Mouse (Mus musculus) forebrain, embryonic 14.5 days (tissue): ENCODE results near the gene Dlgap4. TPM values are rescaled to one million over a fixed set of nuclear protein-coding genes. Genes with fewer than 3 reads are reported as not detected.

Experiments used
- ATAC-seq: fragments of 200-750 bp; cut with Nextera tagmentation; 2 replicates; pipeline ENCODE4 v1.8.0; 2017; ENCODE audit warnings: mild to moderate bottlenecking, moderate library complexity
- DNase-seq: peaks from one replicate; pipeline ENCODE4 v3.0.0-alpha.2; 2015; ENCODE audit warnings: low spot score
- H3K27ac ChIP-seq: fragments of 300-500 bp; sonication (generic); 2 replicates; pipeline ENCODE4 v1.5.1; 2014; ENCODE audit warnings: low read depth, mild to moderate bottlenecking, control low read depth, low read length, moderate library complexity
- H3K27me3 ChIP-seq: fragments of 300-500 bp; sonication (generic); replicated peaks from 2 replicates; pipeline ENCODE4 v1.6.1; 2014; ENCODE audit warnings: low read length, control low read depth, mixed read lengths; ENCODE audit not compliant: control insufficient read depth, insufficient read depth
- H3K36me3 ChIP-seq: fragments of 300-500 bp; sonication (generic); 2 replicates; pipeline ENCODE4 v1.6.1; 2014; ENCODE audit warnings: low read length, control low read depth; ENCODE audit not compliant: control insufficient read depth, insufficient read depth
- H3K4me1 ChIP-seq: fragments of 300-500 bp; sonication (generic); 2 replicates; pipeline ENCODE4 v1.6.1; 2014; ENCODE audit warnings: antibody characterized with exemption, low read length, control low read depth; ENCODE audit not compliant: control insufficient read depth, insufficient read depth
- H3K4me2 ChIP-seq: fragments of 300-500 bp; sonication (generic); 2 replicates; pipeline ENCODE4 v1.6.1; 2014; ENCODE audit warnings: mild to moderate bottlenecking, control low read depth, low read length
- H3K4me3 ChIP-seq: fragments of 300-500 bp; sonication (generic); 2 replicates; pipeline ENCODE4 v1.5.1; 2014; ENCODE audit warnings: low read depth, low read length, control low read depth
- H3K9ac ChIP-seq: fragments of 300-500 bp; sonication (generic); 2 replicates; pipeline ENCODE4 v1.6.1; 2014; ENCODE audit warnings: mild to moderate bottlenecking, low read length, control low read depth, moderate library complexity
- H3K9me3 ChIP-seq: fragments of 300-500 bp; sonication (generic); replicated peaks from 2 replicates; pipeline ENCODE4 v1.6.1; 2016; ENCODE audit warnings: low read length, control low read depth, mixed read lengths; ENCODE audit not compliant: control insufficient read depth
- WGBS: fragments of 180-500 bp; shearing (Covaris S2); extraction: QIAGEN DNeasy Blood & Tissue Kit; methylation state at CpG from one replicate; pipeline ENCODE4 v1.1.7; 2014; 5-methylcytosine and 5-hydroxymethylcytosine counted together
- polyA plus RNA-seq: library from polyadenylated mRNA; unstranded; fragments of >200 nt; fragmentation: Nextera tagmentation; extraction: Ambion mirVana; gene quantifications from 2 replicates; pipeline ENCODE4 v1.2.1, GENCODE M21; 2014

Dlgap4 gene
- polyA plus RNA-seq, 1 experiment from 2014 or later = 307 TPM

DNA sequence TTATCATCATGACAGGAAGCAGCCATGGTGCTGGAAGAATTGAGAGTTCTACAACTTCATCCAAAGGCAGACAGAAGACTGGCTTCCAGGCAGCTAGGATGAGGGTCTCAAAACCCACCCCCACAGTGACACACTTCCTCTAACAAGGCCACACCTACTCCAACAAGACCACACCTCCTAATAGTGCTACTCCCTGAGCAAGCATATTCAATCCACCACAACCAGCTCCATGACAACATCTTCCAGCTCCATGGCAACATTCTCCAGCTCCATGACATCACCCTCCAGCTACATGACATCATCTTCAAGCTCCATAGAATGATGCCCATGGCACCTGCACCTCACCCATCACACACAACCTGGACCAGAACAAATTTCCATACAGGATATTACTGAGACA is 160.0 kb downstream of the Dlgap4 start:
- ATAC-seq = no peak
- DNase-seq = no peak
- H3K9ac ChIP-seq = no peak overlapping the region

DNA sequence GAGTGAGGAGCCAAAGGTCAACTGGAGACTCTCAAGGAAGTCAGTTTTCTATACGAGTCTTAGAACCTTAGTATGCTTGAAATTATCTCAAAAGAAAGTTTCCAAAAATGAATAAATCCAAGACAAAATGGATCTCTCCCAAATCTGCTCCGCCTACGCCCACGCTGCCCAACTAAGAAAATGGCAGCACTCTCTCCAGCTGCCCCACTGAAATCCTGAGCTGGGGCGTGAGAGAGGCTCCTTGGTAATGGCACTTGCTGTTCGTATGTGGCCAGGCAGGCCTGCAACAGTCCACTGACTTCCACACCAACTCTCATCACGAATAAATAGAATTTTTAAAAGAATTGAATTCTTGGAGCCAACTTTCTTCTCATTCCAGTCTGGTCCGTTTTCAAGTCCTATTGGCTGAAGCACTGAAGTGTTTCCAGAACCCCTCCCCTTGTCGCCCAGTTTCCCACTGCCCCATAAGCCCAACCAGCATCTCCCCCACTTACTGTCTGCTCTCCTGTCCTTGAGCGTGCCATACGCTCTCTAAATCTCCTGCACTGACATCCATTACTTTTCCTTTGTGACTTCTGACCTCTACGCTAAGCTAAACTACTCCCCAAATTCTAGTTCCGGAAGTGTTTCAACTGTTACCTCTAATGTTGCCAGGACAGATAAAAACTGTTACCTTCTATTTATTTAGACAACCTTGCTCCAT is 160.7 kb downstream of the Dlgap4 start:
- H3K4me1 ChIP-seq = peaks cover 13% of the 10 kb centered on the region
- no peak for ATAC-seq
- H3K27ac ChIP-seq = no peak overlapping the region; the same call in 1 of the 2 replicates
- H3K27me3 ChIP-seq = no peaks in the 10 kb centered on the region
- 78% methylated on average over 13 of the region's 13 CpGs for WGBS
- H3K4me2 ChIP-seq = peak overlapping the region; percentile 60
- H3K4me3 ChIP-seq = no peak overlapping the region
- no peaks in the 10 kb centered on the region for H3K9me3 ChIP-seq
- H3K9ac ChIP-seq = peak overlapping the region; percentile 52; the same call in 1 of the 2 replicates
- DNase-seq = no peak
- no peaks in the 10 kb centered on the region for H3K36me3 ChIP-seq

More for the DNA sequence above, 160.0 kb downstream of the Dlgap4 start:
- Histone ChIP-seq H3K4me1 (peaks cover 13% of the 10 kb centered on the region), H3K4me2 (no peak overlapping the region), H3K27ac (no peak overlapping the region), H3K27me3 (no peaks in the 10 kb centered on the region), H3K9me3 (no peaks in the 10 kb centered on the region), H3K36me3 (no peaks in the 10 kb centered on the region), H3K4me3 (no peak overlapping the region)

DNA sequence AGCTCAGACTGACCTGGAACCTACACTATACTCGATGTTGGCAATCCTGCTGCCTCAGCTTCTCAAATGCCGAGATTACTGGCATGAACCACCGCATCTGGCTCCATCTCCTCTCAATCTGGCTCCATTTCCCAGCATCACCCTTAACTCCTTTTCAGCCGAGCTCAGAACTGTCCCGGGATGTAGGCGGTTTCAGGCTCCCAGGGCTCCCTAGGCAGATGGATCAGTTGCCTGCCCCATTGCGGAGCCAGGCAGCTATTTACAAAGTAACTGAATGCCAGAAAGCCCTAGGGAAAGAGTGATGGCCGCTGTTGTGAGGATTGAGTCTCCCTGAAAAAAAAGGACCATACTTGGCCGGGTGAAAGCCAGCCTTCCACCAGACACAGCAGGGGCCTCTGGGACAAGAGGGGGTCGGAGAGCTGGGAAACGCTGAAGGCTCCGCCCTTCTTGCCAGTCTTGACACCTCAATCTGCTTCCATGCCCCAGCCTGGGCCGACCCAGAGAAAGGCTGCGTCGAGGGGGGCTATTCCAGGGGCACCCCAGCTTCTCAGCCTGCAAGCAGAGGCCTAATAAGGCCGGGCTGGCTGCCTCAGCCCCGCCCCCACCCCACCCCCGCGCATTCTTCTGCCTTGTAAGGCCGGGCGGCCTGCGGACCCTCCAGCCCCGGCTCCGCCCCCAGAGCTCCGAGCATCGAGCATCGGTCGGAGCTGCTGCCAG is 161.4 kb downstream of the Dlgap4 start, which contains the start of gene Myl9:
Gene Myl9, plus strand, starts transcription at position 683 of the 717 bp plus-strand sequence.
- Histone ChIP-seq H3K36me3 (no peaks in the 10 kb centered on the region), H3K27ac (no peak within 1 kb of the TSS; the same call in 1 of the 2 replicates), H3K27me3 (no peaks in the 10 kb centered on the region), H3K9ac (peak within 1 kb of the TSS; percentile 52), H3K4me3 (peak within 1 kb of the TSS; percentile 26), H3K4me2 (peak within 1 kb of the TSS; percentile 60), H3K9me3 (no peaks in the 10 kb centered on the region), H3K4me1 (peaks cover 13% of the 10 kb centered on the region)
- peak; percentile 76 for DNase-seq
- 1% methylated on average over 28 of the region's 28 CpGs for WGBS
- peak; percentile 86 for ATAC-seq

DNA sequence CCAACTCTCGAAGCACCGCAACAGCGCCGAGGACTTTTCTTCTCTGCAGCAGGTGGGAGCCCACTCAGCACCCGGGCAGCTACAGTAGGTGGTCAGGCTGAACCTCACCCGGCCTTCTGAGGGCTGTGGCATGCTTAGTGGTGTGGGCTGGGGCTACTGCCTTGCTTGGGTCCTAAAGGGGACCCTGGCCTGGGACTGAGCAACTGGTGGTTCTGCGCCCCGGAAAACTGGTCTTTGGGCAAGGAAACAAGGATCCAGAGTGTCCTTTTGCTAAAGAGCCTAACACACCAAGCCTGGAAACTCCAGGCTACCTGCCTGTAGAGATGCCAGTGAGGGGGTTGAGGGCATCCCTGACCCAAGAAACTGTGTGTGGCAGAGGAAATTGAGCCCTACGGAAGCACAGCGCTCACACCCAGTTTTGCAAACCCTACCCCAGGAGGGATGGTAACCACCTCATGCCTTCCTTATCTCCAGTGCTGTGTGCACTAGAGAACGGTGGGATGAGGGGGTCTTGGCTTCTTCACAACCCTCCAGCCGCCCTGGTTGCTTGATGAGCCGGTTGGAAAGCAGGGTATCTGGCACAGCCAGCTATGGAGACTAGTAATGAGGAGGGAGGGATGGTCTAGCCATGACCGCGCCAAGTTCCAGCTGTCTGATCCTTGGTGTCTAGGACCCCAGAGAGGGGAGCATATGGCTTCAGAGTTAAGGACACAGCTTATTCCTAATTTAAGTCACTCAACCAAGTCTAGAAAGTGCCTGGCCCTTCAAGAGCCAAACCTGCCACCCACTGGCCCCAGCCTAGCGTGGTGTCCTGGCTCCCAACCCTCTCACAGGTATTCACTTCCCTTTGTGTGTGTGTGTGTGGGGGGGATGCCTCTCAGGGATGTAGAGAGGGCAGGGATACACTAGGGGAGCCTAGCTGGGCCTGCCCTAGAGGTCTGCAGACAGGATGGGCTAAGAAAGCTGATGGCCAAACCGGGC is 162.2 kb downstream of the Dlgap4 start:
- peak overlapping the region; percentile 52 for H3K9ac ChIP-seq
- 30% methylated on average over 17 of the region's 17 CpGs for WGBS
- H3K4me3 ChIP-seq = peak overlapping the region; percentile 26
- DNase-seq (no peak), ATAC-seq (no peak)
- no peaks in the 10 kb centered on the region for H3K36me3 ChIP-seq
- no peak overlapping the region; the same call in 1 of the 2 replicates for H3K27ac ChIP-seq
- H3K27me3 ChIP-seq = no peaks in the 10 kb centered on the region
- peak overlapping the region; percentile 60 for H3K4me2 ChIP-seq
- peaks cover 13% of the 10 kb centered on the region for H3K4me1 ChIP-seq
- H3K9me3 ChIP-seq = no peaks in the 10 kb centered on the region

DNA sequence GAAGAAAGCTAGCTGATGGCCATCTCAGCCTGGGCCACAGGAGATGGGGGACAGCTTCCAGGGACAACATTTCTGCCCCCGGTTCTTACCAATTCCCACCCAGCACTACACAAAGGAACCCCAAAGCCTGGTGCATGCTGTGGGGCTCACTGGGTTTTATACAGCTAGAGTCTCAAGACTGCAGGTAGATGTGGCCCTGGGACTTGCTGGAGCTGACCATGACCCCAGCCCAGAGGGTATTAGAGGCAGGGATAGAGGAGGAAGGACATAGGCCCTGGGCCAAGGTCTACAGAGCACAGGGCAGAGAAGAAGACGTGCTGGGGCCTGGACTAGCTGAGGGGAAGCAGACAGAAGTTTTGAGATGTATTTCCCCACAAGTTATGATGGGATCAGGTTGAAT is 163.4 kb downstream of the Dlgap4 start:
- DNase-seq (no peak), ATAC-seq (no peak)
- H3K9me3 ChIP-seq = no peaks in the 10 kb centered on the region
- peaks cover 13% of the 10 kb centered on the region for H3K4me1 ChIP-seq
- H3K36me3 ChIP-seq = no peaks in the 10 kb centered on the region
- WGBS = 82% methylated on average over 2 of the region's 2 CpGs
- H3K4me3 ChIP-seq = no peak overlapping the region
- H3K9ac ChIP-seq = no peak overlapping the region
- H3K4me2 ChIP-seq = no peak overlapping the region
- no peaks in the 10 kb centered on the region for H3K27me3 ChIP-seq
- H3K27ac ChIP-seq = no peak overlapping the region

DNA sequence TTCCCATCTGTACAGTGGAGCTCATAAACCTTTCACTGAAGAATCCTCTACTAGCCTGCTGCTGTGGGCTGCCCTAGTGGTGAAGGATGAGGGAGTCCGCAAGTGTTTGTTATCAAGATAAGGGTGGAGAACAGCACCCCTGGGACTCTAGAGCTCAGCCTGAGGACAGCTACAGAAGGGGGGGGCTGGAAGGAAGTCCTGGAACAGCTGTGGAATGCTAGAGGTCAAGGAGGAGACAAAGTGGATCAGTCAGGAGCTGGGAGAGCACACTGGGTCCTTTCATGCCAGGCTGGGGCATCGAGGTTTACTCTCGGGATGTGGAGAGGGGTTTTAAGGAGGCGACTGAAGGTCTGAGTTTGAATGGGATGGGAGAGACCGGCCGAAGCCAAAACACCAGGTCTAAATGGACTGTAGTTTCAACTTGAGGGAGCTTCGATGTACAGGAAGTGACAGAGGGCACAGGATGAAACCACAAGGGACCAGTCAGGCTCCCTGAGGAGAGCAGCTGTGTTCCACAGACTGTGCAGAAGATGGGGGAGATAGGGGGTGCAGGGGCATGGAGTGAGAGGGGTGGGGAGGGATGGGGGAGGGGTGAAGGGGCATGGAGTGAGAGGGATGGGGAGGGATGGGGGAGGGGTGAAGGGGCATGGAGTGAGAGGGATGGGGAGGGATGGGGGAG is 164.0 kb downstream of the Dlgap4 start:
- H3K36me3 ChIP-seq = no peaks in the 10 kb centered on the region
- H3K4me3 ChIP-seq = no peak overlapping the region
- ATAC-seq (no peak), DNase-seq (no peak)
- H3K9me3 ChIP-seq = no peaks in the 10 kb centered on the region
- peaks cover 13% of the 10 kb centered on the region for H3K4me1 ChIP-seq
- H3K4me2 ChIP-seq = no peak overlapping the region
- H3K9ac ChIP-seq = no peak overlapping the region
- WGBS = 79% methylated on average over 7 of the region's 7 CpGs
- H3K27ac ChIP-seq = no peak overlapping the region
- no peaks in the 10 kb centered on the region for H3K27me3 ChIP-seq

DNA sequence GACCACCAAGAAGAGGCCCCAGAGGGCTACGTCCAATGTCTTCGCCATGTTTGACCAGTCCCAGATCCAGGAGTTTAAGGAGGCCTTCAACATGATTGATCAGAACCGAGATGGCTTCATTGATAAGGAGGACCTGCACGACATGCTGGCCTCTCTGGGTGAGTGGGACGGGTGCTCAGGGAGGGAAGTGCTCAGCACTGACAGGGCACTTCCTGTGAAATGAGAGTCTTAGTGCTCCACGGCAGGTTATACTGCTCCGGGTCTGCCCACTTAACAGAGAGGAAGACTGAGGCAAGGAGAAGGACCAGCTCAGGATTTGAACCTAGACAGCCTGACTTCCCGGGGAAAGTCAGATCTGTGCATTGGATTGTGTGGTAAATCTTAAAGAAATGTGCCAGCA is 165.1 kb downstream of the Dlgap4 start:
- H3K4me2 ChIP-seq = no peak overlapping the region
- H3K36me3 ChIP-seq = no peaks in the 10 kb centered on the region
- no peak overlapping the region for H3K9ac ChIP-seq
- no peak overlapping the region for H3K4me3 ChIP-seq
- no peaks in the 10 kb centered on the region for H3K9me3 ChIP-seq
- ATAC-seq (no peak), DNase-seq (no peak)
- H3K4me1 ChIP-seq = peaks cover 13% of the 10 kb centered on the region
- 93% methylated on average over 8 of the region's 8 CpGs for WGBS
- H3K27ac ChIP-seq = no peak overlapping the region
- H3K27me3 ChIP-seq = no peaks in the 10 kb centered on the region

DNA sequence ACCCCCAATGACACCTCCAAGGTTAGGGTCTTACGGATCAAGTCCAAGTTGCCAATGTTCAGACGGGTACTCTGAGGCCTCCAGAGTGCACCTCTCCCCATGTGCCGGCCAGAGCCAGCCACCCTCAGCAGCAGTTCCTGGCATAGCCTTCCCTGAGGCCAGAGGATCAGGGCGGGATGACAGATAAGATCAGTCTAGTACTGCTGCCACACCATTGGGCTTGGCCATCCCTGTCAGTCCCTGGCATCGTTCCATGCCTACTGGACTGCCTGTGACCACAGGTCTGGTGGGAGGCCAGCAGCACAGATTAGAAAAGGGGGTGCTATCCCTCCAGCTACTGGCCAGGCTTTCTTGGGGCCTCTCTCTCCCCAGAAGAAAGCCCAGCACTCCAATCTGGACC is 165.5 kb downstream of the Dlgap4 start:
- Histone ChIP-seq H3K27ac (no peak overlapping the region), H3K9me3 (no peaks in the 10 kb centered on the region), H3K4me3 (no peak overlapping the region), H3K4me1 (peaks cover 13% of the 10 kb centered on the region), H3K36me3 (no peaks in the 10 kb centered on the region), H3K27me3 (no peaks in the 10 kb centered on the region), H3K9ac (no peak overlapping the region), H3K4me2 (no peak overlapping the region)
- WGBS = 77% methylated on average over 5 of the region's 5 CpGs
- ATAC-seq = no peak
- no peak for DNase-seq
